Mouse (Mus musculus): ENCODE data around the gene Adamts13. TPM values are rescaled to one million over a fixed set of nuclear protein-coding genes. Genes with fewer than 3 reads are reported as not detected.
A peak's percentile ranks its signal among the peaks of the same experiment; 100 is the strongest.

Gene Adamts13
- polyA plus RNA-seq, 1 experiment from 2014 or later = not detected

- Histone ChIP-seq H3K27me3 (replicated peaks; ENCODE audit: control insufficient read depth, insufficient read depth, low read length) (no peaks in the 10 kb centered on the region), H3K9me3 (ENCODE audit: control insufficient read depth, low read length) (no peaks in the 10 kb centered on the region), H3K4me3 (ENCODE audit: low read depth, low read length) (peak within 1 kb of the TSS; percentile 63), H3K27ac (replicated peaks; ENCODE audit: low read depth, low read length) (peak within 1 kb of the TSS; percentile 96), H3K4me2 (ENCODE audit: low read depth, low read length) (peak within 1 kb of the TSS; percentile 63), H3K4me1 (ENCODE audit: control insufficient read depth, insufficient read depth, low read length) (peaks cover 13% of the 10 kb centered on the region), H3K9ac (ENCODE audit: low read depth, low read length) (peak within 1 kb of the TSS; percentile 74), H3K36me3 (ENCODE audit: control insufficient read depth, insufficient read depth, low read length) (peaks cover 29% of the 10 kb centered on the region; the same call in 1 of the 2 replicates)
- DNase-seq (ENCODE audit: low spot score) (peak; percentile 97), ATAC-seq (ENCODE audit: low read depth) (peak; percentile 96)
- WGBS = under 1% methylated on average over 48 of the region's 50 CpGs
These were observed 9.1 kb upstream of the Adamts13 start, which contains the start of gene Rexo4 for GRCm38 (mm10) chr2:26963923-26964723. TSS of gene Rexo4 (minus strand) at chr2:26964386.

- Histone ChIP-seq H3K9me3 (ENCODE audit: control insufficient read depth, low read length) (no peaks in the 10 kb centered on the region), H3K27me3 (replicated peaks; ENCODE audit: control insufficient read depth, insufficient read depth, low read length) (no peaks in the 10 kb centered on the region), H3K27ac (replicated peaks; ENCODE audit: low read depth, low read length) (peak overlapping the region; percentile 96), H3K4me2 (ENCODE audit: low read depth, low read length) (peak overlapping the region; percentile 63), H3K4me1 (ENCODE audit: control insufficient read depth, insufficient read depth, low read length) (peaks cover 13% of the 10 kb centered on the region), H3K36me3 (ENCODE audit: control insufficient read depth, insufficient read depth, low read length) (peaks cover 24% of the 10 kb centered on the region; the same call in 1 of the 2 replicates), H3K4me3 (ENCODE audit: low read depth, low read length) (peak overlapping the region; percentile 63), H3K9ac (ENCODE audit: low read depth, low read length) (peak overlapping the region; percentile 74)
- no peak; the same call in 1 of the 2 replicates for ATAC-seq (ENCODE audit: low read depth)
- WGBS = 14% methylated on average over 14 of the region's 14 CpGs
- DNase-seq (ENCODE audit: low spot score) = no peak
These were observed 8.4 kb upstream of the Adamts13 start for GRCm38 (mm10) chr2:26964724-26965370.

GRCm38 (mm10) chr2:26967262-26967661 is 6.0 kb upstream of the Adamts13 start:
- no peak overlapping the region for H3K4me2 ChIP-seq (ENCODE audit: low read depth, low read length)
- 76% methylated on average over 2 of the region's 2 CpGs for WGBS

GRCm38 (mm10) chr2:26973960-26974359 is 744 bp downstream of the Adamts13 start:
- Histone ChIP-seq H3K9ac (ENCODE audit: low read depth, low read length) (no peak overlapping the region), H3K4me2 (ENCODE audit: low read depth, low read length) (no peak overlapping the region), H3K27me3 (replicated peaks; ENCODE audit: control insufficient read depth, insufficient read depth, low read length) (no peaks in the 10 kb centered on the region), H3K4me3 (ENCODE audit: low read depth, low read length) (no peak overlapping the region), H3K36me3 (ENCODE audit: control insufficient read depth, insufficient read depth, low read length) (no peaks in the 10 kb centered on the region), H3K27ac (replicated peaks; ENCODE audit: low read depth, low read length) (no peak overlapping the region), H3K4me1 (ENCODE audit: control insufficient read depth, insufficient read depth, low read length) (no peaks in the 10 kb centered on the region), H3K9me3 (ENCODE audit: control insufficient read depth, low read length) (no peaks in the 10 kb centered on the region)
- 40% methylated on average over 4 of the region's 4 CpGs for WGBS
- no peak for DNase-seq (ENCODE audit: low spot score)
- no peak for ATAC-seq (ENCODE audit: low read depth)

More at GRCm38 (mm10) chr2:26967262-26967661, 6.0 kb upstream of the Adamts13 start:
- Histone ChIP-seq H3K9me3 (ENCODE audit: control insufficient read depth, low read length) (no peaks in the 10 kb centered on the region), H3K9ac (ENCODE audit: low read depth, low read length) (no peak overlapping the region), H3K36me3 (ENCODE audit: control insufficient read depth, insufficient read depth, low read length) (0 out of 2 replicates have a peak, but pooled peaks cover 1% of the 10 kb centered on the region), H3K27ac (replicated peaks; ENCODE audit: low read depth, low read length) (no peak overlapping the region), H3K4me3 (ENCODE audit: low read depth, low read length) (no peak overlapping the region), H3K4me1 (ENCODE audit: control insufficient read depth, insufficient read depth, low read length) (peaks cover 13% of the 10 kb centered on the region), H3K27me3 (replicated peaks; ENCODE audit: control insufficient read depth, insufficient read depth, low read length) (no peaks in the 10 kb centered on the region)
- ATAC-seq (ENCODE audit: low read depth) (no peak), DNase-seq (ENCODE audit: low spot score) (no peak)

- no peak overlapping the region for H3K4me3 ChIP-seq (ENCODE audit: low read depth, low read length)
- no peaks in the 10 kb centered on the region for H3K4me1 ChIP-seq (ENCODE audit: control insufficient read depth, insufficient read depth, low read length)
- H3K27ac ChIP-seq (replicated peaks; ENCODE audit: low read depth, low read length) = no peak overlapping the region
- H3K36me3 ChIP-seq (ENCODE audit: control insufficient read depth, insufficient read depth, low read length) = no peaks in the 10 kb centered on the region
- no peak overlapping the region for H3K4me2 ChIP-seq (ENCODE audit: low read depth, low read length)
- ATAC-seq (ENCODE audit: low read depth) (no peak), DNase-seq (ENCODE audit: low spot score) (no peak)
- H3K27me3 ChIP-seq (replicated peaks; ENCODE audit: control insufficient read depth, insufficient read depth, low read length) = no peaks in the 10 kb centered on the region
- no peak overlapping the region for H3K9ac ChIP-seq (ENCODE audit: low read depth, low read length)
- no peaks in the 10 kb centered on the region for H3K9me3 ChIP-seq (ENCODE audit: control insufficient read depth, low read length)
- WGBS = 63% methylated on average over 1 of the region's 1 CpGs
These were observed 7.1 kb downstream of the Adamts13 start for GRCm38 (mm10) chr2:26980361-26980760.

- Histone ChIP-seq H3K36me3 (ENCODE audit: control insufficient read depth, insufficient read depth, low read length) (no peaks in the 10 kb centered on the region), H3K4me1 (ENCODE audit: control insufficient read depth, insufficient read depth, low read length) (no peaks in the 10 kb centered on the region), H3K4me3 (ENCODE audit: low read depth, low read length) (no peak overlapping the region), H3K4me2 (ENCODE audit: low read depth, low read length) (no peak overlapping the region), H3K27ac (replicated peaks; ENCODE audit: low read depth, low read length) (no peak overlapping the region), H3K9me3 (ENCODE audit: control insufficient read depth, low read length) (no peaks in the 10 kb centered on the region), H3K9ac (ENCODE audit: low read depth, low read length) (no peak overlapping the region), H3K27me3 (replicated peaks; ENCODE audit: control insufficient read depth, insufficient read depth, low read length) (no peaks in the 10 kb centered on the region)
- ATAC-seq (ENCODE audit: low read depth) (no peak), DNase-seq (ENCODE audit: low spot score) (no peak)
- WGBS = 73% methylated on average over 2 of the region's 2 CpGs
These were observed 11.0 kb downstream of the Adamts13 start for GRCm38 (mm10) chr2:26984179-26984578.

GRCm38 (mm10) chr2:26984640-26985039 is 11.4 kb downstream of the Adamts13 start:
- Histone ChIP-seq H3K9ac (ENCODE audit: low read depth, low read length) (no peak overlapping the region), H3K27me3 (replicated peaks; ENCODE audit: control insufficient read depth, insufficient read depth, low read length) (no peaks in the 10 kb centered on the region), H3K4me2 (ENCODE audit: low read depth, low read length) (no peak overlapping the region), H3K36me3 (ENCODE audit: control insufficient read depth, insufficient read depth, low read length) (no peaks in the 10 kb centered on the region), H3K27ac (replicated peaks; ENCODE audit: low read depth, low read length) (no peak overlapping the region), H3K9me3 (ENCODE audit: control insufficient read depth, low read length) (no peaks in the 10 kb centered on the region), H3K4me1 (ENCODE audit: control insufficient read depth, insufficient read depth, low read length) (no peaks in the 10 kb centered on the region), H3K4me3 (ENCODE audit: low read depth, low read length) (no peak overlapping the region)
- DNase-seq (ENCODE audit: low spot score) (no peak), ATAC-seq (ENCODE audit: low read depth) (no peak)
- 80% methylated on average over 5 of the region's 5 CpGs for WGBS

GRCm38 (mm10) chr2:26993936-26994335 is 20.7 kb downstream of the Adamts13 start:
- no peak overlapping the region for H3K4me2 ChIP-seq (ENCODE audit: low read depth, low read length)
- no peak for DNase-seq (ENCODE audit: low spot score)
- no peak overlapping the region for H3K27ac ChIP-seq (replicated peaks; ENCODE audit: low read depth, low read length)
- 81% methylated on average over 3 of the region's 3 CpGs for WGBS
- no peaks in the 10 kb centered on the region for H3K4me1 ChIP-seq (ENCODE audit: control insufficient read depth, insufficient read depth, low read length)
- H3K9me3 ChIP-seq (ENCODE audit: control insufficient read depth, low read length) = no peaks in the 10 kb centered on the region
- H3K27me3 ChIP-seq (replicated peaks; ENCODE audit: control insufficient read depth, insufficient read depth, low read length) = no peaks in the 10 kb centered on the region
- H3K36me3 ChIP-seq (ENCODE audit: control insufficient read depth, insufficient read depth, low read length) = no peaks in the 10 kb centered on the region
- H3K9ac ChIP-seq (ENCODE audit: low read depth, low read length) = no peak overlapping the region
- no peak for ATAC-seq (ENCODE audit: low read depth)
- H3K4me3 ChIP-seq (ENCODE audit: low read depth, low read length) = no peak overlapping the region

Data from embryonic facial prominence, embryonic 14.5 days (tissue).